Mouse (Mus musculus) fibroblast of lung, adult 2 months (primary cell): ENCODE data around the gene Nr5a2.

ENCODE experiments used
- DNase-seq: peaks from one replicate; pipeline ENCODE4 v3.0.0-alpha.2; 2011; ENCODE audit warnings: low read depth

Nr5a2 gene

DNA sequence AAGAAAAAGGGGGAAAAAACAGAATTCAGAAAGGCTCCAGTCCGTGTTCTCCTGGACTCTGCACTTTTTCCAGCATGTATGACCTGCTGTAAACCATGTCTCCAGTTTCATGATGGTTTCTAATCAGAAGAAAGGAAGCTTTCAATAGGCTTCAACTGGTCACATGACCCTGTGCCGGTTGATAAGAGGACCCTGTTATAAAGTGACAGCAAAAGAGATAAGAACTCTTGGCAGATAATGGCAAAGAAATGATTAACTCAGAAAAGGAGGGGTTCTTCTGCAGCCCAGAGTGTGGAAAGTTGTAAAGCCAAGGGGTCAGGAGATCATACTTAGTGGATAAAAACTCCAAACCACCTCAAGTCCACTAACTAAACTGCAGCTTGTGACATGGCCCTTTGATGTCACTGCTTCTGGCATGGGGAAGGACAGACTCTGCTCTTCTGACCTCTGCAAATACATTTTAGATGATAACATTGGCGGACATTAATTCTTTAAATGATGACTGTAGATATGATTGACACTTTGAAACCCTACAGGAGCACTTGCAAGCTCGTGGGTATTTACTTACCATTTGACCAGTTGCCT lies at the start of gene Nr5a2:
Gene Nr5a2, minus strand, starts transcription at position 21 of the 585 bp plus-strand sequence.
- DNase-seq = no peak

DNA sequence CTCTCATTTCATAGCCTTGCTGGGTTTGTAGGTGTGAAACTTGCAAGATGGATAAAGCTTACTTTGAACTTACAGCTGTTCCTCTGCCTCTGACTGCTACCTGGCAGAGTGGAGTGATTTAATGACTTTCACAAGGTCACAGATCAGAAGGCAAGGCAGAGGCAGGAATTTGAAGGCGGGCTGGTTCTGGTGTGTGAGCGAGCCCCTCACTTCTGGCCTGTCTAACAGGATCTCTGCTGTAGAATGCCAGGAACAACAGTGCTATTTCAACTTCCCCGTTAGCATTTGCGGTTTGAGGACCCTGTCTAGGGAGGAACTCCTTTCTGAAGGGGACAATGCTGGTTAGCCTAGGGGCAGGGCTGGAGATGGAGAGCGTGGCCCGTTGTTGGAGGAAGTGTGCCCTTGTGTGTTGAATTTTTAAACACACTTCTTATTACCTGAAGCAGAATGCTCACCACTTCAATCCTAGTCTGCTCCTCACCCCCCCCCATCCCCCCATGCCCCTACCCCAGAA lies 48.5 kb upstream of the Nr5a2 start:
- no peak for DNase-seq

DNA sequence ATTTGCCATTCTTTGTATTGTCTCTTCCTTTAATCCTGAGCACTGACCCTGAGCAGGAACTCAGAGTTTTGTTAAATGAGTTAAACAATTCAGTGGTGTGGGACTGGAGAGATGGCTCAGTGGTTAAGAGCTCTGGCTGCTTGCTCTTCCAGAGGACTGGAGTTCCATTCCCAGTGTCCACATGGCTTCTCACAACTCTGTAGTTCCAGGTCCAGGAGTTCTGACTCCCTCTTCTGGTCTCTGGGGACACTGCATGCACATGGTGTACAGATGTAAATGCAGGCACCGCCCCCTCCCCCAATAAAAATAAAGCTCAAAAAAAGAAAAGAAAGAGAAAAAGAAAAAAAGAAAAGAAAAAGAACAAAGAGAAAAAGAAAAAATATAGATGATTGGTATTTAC lies 43.6 kb upstream of the Nr5a2 start:
- no peak for DNase-seq

DNA sequence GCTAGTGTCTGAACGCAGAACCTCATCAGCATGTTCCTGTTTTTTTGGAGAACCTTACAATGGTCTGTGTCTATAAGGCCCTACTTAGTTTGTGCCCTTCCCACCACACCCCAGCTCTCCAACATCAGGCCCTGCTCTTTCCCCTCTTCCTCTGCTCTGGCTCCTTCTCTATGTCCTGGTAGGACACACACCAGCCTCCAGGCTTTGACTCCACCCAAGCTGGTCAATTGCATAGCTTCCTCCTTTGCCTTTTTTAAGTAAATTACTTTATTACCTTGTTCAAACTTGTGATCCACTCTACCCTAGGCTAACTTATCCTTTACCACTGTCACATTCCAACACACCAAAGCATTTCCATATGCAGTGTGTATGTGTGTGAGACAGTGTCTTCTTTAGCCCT lies 42.9 kb upstream of the Nr5a2 start:
- no peak for DNase-seq

DNA sequence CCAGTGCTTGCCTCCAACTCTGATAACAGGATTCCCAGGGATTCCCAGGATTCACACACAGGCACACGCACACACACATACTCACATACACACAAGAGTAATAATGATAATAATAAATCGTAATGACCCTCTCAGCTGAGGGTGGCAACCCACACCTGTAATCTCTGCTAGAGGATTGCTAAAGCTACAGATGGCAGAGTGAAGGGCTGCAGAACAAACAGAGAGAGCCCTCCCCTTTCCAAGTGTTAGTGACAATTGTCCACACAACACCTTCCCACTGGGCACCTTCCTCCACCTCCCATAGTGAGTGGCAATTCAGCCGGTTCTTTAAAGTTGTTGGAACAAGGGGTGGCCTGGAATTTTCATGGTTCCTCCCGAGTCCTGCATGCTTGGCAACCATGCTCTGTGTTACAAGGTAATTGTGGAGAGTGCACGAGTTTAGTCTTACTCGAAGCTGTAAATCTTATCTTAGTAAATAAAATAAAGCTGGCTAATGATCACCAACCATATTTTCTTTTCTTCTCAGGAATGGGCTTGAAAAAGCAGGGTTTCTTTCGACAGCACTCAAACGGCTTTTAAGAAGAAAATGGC lies 31.6 kb upstream of the Nr5a2 start:
- no peak for DNase-seq

DNA sequence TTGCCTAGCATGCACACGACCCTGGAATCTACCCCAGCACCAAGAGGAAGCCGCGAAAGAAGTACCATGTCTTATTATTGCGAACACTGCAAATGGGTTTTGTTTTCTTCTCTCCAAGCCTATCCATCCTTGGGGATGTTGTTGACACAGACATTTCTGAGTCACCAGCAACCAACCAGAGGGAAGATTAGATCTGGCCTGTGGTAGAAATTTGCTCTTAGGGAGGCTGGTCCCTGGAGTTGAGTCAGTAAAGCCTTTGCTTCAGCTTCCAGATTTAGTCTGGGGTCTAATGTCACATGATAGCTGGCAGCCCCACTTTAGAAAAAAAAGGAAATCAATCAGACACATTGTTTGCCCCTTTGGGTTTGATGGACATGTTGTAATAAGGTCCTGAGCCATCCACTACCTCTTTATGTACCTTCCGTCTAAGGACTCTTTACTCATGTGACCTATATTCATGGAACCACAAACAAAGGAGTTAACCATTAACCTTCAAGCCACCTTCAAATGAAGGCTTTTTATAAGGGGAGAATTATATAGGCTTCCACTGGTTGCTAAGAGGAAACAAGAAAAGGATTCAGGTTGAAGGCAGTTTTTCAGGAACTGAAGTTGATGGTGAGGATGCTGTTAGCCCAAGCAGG lies 20.1 kb upstream of the Nr5a2 start:
- DNase-seq = no peak

DNA sequence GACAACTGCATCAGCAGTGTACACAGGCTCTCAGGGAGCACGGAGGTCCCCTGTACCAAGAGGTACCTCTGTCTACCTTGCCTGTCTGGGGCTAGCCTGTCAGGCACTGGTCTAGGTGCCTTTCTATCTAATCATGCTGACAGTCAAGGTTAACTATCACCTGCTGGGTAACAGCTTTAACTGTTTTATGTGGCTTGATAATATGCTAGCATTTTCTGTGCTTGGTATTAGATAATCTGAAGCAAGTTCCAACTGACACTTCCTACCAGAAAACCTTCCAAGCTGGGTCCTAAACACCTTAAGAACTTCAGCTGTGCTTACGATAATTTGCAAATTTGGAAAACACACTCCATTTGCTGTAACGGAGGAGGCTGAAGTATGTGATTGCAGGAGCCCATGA lies 17.6 kb upstream of the Nr5a2 start:
- no peak for DNase-seq

DNA sequence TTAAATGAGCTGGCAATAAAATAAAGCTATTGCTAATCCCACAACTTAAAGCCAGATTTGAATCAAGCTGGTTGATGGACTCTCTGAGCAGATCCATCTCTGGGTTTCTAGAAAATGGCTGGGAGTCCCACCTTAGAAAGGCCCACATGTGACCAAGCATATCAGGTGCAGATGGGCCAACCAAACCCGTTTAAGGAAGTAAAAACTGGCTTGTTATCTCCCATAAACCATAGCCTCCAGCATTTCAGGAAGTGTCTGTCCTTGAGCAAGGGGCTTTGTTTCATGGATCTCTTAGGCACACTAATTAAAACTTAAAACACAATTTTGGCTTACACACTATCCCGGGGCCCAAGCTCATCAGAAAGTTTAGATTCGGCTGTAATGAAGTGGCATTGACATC lies 13.8 kb upstream of the Nr5a2 start:
- no peak for DNase-seq

DNA sequence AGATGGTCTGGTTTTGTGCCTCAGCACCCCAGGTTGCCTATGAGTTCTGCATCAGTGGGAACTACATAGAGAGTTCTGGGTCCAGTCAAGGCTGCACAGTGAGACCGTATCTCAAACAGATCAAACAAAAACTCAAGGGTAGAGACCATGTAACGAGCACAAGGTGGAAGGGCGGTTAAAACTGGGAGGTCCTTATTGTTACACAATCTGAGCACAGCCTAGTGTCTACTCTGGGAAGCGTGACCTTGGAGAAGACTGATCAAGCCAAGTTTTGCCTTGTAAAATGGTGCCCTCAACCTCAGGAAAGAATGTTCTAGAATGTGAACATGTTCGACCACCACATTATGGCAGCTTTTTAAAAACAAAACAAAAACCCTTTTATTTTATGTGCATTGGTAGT lies 12.8 kb upstream of the Nr5a2 start:
- no peak for DNase-seq

DNA sequence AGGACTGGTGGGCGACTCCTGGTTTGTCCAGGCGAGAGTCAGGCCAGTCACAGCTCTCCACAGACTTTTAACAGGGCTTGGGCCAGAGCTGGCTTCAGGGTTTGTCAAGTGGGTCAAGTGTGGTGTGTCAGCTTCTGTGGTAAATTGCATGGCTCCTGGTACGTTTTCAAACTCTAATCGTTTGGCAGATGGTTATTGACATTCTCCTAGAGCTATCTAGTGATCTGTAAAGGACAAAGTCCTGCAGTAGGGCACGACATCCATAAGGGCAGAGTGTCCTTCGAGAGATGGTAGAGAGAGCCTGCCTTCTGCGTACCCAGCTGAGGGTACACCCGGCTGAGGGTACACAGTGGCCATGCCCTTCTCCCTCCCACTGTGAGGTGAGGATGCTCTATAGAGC lies 10.7 kb upstream of the Nr5a2 start:
- no peak for DNase-seq

DNA sequence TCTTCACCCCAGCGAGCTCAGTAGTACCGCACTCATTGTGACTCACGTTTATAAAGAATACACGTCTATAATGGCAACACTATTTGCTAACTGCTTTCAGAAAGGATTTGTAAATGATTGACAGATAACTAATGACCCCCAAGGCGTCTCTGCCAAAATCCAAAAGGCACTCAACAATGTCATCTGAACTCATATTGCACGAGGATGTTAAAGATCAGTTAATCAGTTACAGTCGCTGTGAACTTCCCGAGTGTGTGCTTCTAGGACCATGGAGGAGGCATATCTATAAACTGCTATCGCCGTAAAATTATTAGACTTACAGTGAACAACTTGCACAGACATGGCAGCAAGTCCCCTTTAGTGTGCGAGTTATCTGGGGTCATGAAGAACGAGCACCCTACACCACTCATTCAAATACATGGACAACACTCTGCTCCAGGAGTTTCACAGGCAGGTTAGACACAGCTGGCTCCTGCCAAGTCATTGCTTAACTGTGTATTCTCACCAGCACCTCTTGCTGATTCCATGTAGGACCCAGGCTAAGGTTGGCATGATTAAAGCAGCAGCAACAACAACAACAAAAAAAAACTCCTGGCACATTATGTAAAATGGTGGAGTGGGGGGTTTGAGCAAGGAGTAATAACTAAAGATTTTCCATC lies 6.6 kb upstream of the Nr5a2 start:
- no peak for DNase-seq

DNA sequence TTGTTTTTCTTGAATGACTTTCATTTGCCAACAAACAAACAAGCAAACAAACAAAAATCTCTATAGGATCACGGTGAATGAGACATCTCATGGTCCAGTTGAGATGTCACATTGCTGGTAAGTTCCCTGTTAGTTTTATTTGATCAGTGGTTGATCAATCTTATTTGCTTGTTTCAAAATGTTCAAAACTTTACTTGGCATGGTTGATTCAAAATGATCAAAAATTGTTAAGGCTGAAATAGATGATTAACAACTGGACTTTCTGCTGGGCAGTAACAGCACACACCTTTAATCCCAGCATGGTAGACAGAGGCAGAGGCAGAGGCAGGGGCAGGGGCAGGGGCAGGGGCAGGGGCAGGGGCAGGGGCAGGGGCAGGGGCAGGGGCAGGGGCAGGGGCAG lies 757 bp downstream of the Nr5a2 start:
- DNase-seq = no peak

DNA sequence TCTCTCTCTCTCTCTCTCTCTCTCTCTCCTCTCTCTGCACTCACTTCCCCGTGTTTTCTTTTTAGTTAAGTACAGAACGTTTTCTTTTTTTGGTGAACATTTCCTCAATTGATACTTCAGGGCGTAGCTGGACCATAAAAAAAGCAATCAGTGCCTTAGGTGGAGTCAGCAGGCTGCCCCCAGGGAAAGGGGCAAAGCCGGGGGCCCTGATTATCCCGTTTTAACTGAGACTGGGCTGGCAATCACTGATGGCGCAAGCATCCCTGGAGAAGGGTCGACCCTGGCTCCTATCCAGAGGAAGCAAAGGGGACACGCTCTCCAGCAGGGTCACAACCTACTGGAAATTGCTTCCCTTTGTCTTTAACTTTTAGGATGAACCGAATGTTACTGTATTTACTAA lies 1.6 kb downstream of the Nr5a2 start:
- no peak for DNase-seq

DNA sequence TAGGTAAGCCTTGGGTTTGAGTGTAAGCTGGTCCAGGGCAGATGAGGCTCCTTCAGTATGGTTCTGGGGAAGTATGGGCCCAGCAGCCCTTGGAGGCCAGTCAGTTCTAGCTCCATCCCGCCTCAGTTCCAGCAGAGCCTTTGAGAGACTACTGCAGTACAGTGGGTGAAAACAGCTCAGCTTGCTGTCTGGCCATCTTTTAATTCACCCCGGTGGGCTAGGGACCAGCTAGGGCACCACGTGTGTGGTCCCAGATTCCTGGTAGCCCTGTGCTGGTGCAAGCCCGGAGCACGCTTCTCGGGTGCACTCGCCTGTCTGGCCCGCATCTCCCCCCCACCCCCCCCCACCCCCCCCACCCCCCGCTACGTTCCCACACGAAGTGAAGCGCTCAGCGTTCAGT lies 2.1 kb downstream of the Nr5a2 start:
- DNase-seq = no peak

DNA sequence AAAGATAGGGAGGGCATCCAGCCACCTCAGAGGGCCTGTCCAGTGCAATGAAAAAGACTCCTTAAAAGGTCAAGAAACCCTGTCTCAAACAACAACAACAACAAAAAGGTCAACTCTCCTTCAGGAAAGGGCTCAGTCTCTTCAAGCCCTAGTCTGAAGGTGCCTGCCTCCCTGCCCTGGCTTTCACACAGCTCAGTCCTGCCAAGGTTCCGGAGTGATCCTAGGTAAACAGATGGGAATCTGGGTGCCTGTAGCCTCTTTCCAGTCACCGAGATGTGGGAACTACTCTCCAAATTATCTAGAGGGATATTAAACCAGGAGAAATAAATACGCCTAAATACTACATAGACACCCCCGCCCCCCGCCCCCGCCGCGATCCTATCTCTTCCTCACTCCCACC lies 2.6 kb downstream of the Nr5a2 start:
- DNase-seq = no peak

DNA sequence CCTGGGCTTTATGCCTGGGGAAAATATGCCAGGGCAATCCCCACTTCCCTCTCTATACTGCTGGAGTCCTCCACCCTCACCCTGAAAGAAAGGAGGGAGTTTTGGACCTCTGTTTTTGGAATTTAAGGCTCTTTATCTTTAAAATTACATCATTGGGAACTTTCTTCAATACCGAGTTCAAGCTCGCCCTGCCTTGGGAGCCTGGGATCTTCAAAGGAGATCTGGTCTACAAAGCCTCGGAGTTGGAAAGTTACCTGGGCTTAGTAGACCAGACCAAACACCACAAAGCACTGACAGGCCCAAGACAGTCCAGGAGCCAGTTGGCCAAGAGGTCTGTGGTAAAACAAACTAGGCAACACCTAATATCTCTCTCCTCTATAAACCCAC lies 6.1 kb downstream of the Nr5a2 start:
- no peak for DNase-seq

DNA sequence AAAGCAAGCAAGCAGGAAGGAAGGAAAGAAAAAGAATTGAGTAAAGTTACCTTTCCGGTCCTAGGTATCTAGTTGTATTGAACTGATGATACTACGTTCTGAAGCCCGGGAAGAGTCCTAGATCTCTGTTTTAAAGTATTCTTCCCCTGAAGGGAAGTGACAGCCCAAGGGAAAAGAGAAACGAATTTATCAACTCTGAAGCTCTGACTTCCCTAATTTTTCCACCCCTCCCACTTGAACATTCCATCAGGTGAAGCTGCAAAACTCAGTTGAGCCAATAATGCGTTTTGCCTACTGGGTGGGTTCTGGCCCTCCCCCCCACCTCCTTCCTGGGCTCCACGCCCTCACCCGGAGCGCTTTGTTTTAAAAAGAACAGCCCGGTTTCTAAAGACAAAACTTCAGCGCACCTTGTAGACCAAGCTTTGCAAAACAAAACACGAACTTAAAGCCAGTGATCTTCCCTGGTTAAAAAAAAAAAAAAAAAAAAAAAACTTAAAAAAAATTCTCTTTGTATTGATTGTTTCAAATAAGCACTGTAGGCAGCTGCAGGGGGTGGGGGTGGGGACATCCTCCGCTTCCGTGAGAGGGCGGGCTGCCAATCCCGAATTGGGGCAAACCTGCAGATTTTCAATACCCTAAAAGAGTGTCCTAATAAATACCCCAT lies 6.7 kb downstream of the Nr5a2 start:
- no peak for DNase-seq

DNA sequence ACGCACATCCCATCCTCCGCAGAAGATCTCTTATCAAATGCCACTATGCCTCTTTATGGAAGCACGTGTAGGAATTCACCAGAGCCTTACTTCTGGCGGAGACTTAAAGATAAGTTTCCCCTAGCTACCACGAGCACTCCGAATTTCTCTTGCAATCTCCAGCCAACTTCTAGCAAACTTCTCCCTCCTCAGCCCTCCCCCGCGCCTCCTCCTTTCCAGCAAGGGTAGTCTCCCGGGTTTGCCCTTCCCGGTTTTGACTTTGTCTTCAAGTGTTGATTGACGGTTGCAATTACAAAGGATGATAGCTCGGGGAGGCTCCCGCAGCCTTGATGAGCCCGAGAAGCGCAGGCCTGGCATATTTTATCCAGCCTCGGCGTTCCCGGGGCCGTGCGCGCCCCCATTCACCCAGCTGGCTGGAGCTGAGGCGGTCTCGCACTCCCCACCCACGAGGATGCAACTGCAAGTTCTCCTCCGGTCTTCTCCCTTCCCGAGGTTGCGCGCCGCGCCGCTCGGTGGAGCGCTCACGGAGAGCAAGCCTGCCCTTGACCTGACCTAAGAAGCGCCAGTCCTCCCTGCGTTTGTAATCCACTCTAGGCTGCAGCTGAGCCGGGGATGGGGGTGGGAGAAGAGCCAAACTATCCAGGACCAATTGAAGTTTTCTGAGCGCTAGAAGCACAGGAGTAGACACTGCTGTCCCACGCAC lies 7.5 kb downstream of the Nr5a2 start:
- DNase-seq = no peak

DNA sequence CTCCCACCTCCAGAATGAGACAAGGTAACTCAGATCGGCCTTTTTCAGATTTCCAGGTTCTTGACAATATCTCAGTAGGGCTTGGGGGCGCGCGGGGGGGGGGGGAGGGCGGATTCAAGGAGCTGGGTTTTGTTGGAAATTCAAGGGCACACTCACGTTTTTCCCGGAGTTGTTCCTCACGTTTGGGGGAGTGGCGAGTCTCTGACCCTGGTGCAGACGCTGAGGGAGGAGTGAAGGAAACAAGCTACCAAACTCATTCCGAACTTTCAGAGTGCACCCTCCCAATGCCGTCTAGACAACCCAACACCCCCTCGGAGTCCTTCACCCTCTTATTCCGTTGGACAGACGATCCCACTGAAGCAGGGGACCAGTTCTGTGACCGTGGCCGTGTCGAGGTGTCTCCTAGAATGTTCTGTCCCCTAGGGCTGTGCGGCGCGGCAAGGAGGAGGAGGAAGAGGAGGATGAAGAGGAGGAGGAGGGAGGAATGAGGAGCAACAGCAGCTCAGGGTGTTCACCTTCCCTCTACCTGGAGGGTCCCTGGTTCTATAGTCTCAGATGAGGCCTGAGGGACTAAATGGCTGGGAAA lies 8.2 kb downstream of the Nr5a2 start:
- DNase-seq = no peak

DNA sequence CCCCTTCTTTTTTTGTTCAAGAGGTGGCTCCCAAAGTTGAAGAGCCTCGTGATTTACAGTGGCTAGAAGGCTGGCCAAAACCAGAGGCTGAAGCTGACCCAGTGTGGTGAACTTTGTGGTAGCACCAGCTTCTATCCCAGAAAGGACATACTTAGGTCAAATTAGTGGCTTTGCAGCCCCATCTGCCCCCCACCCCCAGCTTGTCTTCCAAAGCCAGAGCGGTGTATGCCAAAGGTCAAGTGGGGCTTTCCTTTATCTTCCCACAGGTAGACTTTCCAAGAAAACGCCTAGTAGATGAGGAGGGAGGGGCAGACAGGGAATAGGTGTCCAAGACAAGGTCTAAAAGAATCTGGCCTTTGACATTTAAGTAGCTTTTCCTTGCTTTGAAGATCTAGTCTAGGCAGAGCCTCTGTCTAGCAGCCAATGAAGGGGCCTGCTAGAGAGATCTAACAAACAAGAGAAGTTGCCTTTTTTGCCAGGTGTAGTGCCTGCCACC lies 9.0 kb downstream of the Nr5a2 start:
- no peak for DNase-seq

DNA sequence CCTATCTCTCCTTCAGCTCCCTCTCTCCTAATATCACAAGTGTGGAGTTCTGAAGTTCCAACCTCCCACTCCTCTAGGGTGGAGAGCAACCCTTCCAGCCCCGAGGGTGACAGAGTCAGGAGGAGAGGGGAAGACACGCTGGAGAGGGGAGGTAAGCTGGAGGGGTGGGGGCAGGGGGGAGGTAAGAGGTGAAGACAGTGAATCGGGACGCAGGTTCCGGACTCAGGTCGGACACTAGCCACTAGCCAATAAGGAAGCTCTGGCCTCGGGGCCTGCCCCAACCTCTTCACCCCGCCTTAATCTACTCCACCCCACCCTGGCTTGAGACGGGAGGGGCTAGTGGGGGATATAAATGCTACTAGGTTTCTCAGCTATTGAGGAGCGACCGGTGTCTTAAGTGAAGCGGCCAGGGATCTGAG lies 10.9 kb downstream of the Nr5a2 start:
- no peak for DNase-seq
